ENCODE assay signal across 19 mouse cellular contexts in the genomic region with DNA sequence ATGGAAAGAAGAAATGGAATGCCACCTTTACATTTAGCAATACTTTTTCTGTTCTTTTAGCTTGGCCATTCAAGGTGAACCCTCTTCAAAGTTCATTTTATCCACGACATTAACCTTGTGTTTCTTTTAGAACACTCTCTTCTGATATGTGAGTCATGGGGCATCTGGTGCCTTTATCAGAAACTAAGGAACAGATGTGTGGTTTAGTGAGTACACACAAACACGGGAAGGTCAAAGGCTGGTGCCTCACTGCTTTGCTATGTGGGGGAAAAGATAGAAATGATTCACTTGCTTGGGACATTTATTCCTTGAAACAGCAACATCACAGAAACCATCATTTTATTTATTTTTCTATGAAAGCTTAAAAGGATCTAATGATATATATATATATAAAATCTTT.
"Had no signal": no experiment of that assay in that cellular context is flagged by ENCODE, and none has a peak within 500 bp of the region (broad histone marks: within the 10 kb centered on the region; RNA-seq: fewer than 3 reads in every experiment).

No protein-coding gene starts in this region.

- H3K4me3 ChIP-seq: left cerebral cortex, adult 2 months; liver, embryonic 13.5 days; midbrain, embryonic 12.5 days; midbrain, embryonic 15.5 days; neural tube, embryonic 12.5 days; neural tube, embryonic 15.5 days had no signal

- ATAC-seq: midbrain, embryonic 15.5 days had no signal

- H3K27me3 ChIP-seq: liver, embryonic 13.5 days; midbrain, embryonic 12.5 days; midbrain, embryonic 15.5 days; neural tube, embryonic 12.5 days; neural tube, embryonic 15.5 days had no signal

- H3K36me3 ChIP-seq: liver, embryonic 13.5 days; midbrain, embryonic 12.5 days; midbrain, embryonic 15.5 days; neural tube, embryonic 12.5 days; neural tube, embryonic 15.5 days had no signal

- H3K9ac ChIP-seq: liver, embryonic 13.5 days; midbrain, embryonic 12.5 days; midbrain, embryonic 15.5 days; neural tube, embryonic 12.5 days; neural tube, embryonic 15.5 days had no signal

- DNase-seq: kidney, postnatal 25 days; layer of hippocampus, postnatal 36 days; liver, embryonic 13.5 days; lung, adult 2 months; lung, postnatal 14 days; lung, postnatal 4 days; right cerebral cortex, adult 18-20 months; right cerebral cortex, postnatal 14 days; right cerebral cortex, postnatal 4 days; thymus, adult 2 months; thymus, postnatal 14 days; thymus, postnatal 4 days had no signal

- H3K27ac ChIP-seq: kidney, postnatal 0 days; left cerebral cortex, adult 2 months; liver, embryonic 13.5 days; midbrain, embryonic 12.5 days; midbrain, embryonic 15.5 days; neural tube, embryonic 12.5 days; neural tube, embryonic 15.5 days; stomach, postnatal 0 days had no signal

- H3K4me1 ChIP-seq: liver, embryonic 13.5 days; midbrain, embryonic 12.5 days; midbrain, embryonic 15.5 days; neural tube, embryonic 12.5 days; neural tube, embryonic 15.5 days had no signal

- H3K9me3 ChIP-seq: liver, embryonic 13.5 days; midbrain, embryonic 12.5 days; midbrain, embryonic 15.5 days; neural tube, embryonic 12.5 days; neural tube, embryonic 15.5 days had no signal

- H3K4me2 ChIP-seq: liver, embryonic 13.5 days; midbrain, embryonic 12.5 days; midbrain, embryonic 15.5 days; neural tube, embryonic 12.5 days; neural tube, embryonic 15.5 days had no signal
